Mouse (Mus musculus): ENCODE results near the gene Slit3.

DNA sequence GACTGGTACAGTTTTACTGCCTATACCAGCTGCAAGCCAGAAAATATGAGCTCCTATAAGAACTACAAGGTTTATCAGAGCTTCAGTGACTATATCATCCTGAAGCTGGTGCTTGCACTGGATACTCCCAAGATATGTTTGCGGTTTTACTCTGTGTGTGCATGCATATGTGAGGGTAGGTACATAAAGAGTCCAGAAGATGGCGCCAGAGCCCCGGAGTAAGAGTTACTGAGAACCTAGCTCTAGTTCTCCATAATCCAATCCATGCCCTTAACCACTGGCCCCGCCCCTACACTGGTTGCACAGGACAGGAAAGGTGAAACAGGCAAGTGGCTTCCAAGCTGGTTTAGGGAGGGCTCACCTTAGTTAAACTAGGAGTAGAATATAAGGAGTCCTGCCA is 246.2 kb downstream of the Slit3 start:
- TF ChIP-seq CTCF (IDR thresholded peaks at IDR 0.05; ENCODE audit: low read depth, low read length): no peak
- no peak for TF ChIP-seq TAL1 (conservative IDR thresholded peaks at IDR 0.05; ENCODE audit: low read depth, low read length)
- no peak for TF ChIP-seq GATA1 (IDR thresholded peaks at IDR 0.05; ENCODE audit: borderline replicate concordance, low read length)
- no peak for TF ChIP-seq POLR2AphosphoS5 (IDR thresholded peaks at IDR 0.05; ENCODE audit: insufficient replicate concordance, low read depth, low read length)

All from G1E (cell line).